Mouse (Mus musculus): ENCODE results near the gene Flnc. TPM values are rescaled to one million over a fixed set of nuclear protein-coding genes. Genes with fewer than 3 reads are reported as not detected.

Flnc gene
- polyA plus RNA-seq, 1 experiment from 2014 or later, result 6.8 TPM

- WGBS, result 9% methylated on average over 26 of the region's 26 CpGs
- ATAC-seq (ENCODE audit: low FRiP score) (peak; percentile 51; the same call in 1 of the 2 replicates), DNase-seq (ENCODE audit: low spot score) (peak; percentile 81)
- Histone ChIP-seq H3K9me3 (ENCODE audit: control insufficient read depth, low read length) (no peaks in the 10 kb centered on the region), H3K4me2 (replicated peaks) (peak overlapping the region; percentile 52), H3K9ac (peak overlapping the region; percentile 20; the same call in 1 of the 2 replicates), H3K27ac (no peak overlapping the region), H3K4me3 (replicated peaks; ENCODE audit: low read length) (0 out of 2 replicates have a peak overlapping the region, but pooled peaks have one; percentile 15), H3K4me1 (replicated peaks; ENCODE audit: control insufficient read depth, insufficient read depth, low read length) (0 out of 2 replicates have a peak, but pooled peaks cover 7% of the 10 kb centered on the region), H3K36me3 (replicated peaks; ENCODE audit: control insufficient read depth, insufficient read depth) (no peaks in the 10 kb centered on the region), H3K27me3 (ENCODE audit: control insufficient read depth, insufficient read depth, low read length) (peaks cover 5% of the 10 kb centered on the region; the same call in 1 of the 2 replicates)
Measured at GRCm38 (mm10) chr6:29484716-29485559, 51.9 kb downstream of the Flnc start.

GRCm38 (mm10) chr6:29485951-29486350, 52.9 kb downstream of the Flnc start:
- H3K4me2 ChIP-seq (replicated peaks), result no peak overlapping the region
- H3K9me3 ChIP-seq (ENCODE audit: control insufficient read depth, low read length), result no peaks in the 10 kb centered on the region
- no peak overlapping the region for H3K9ac ChIP-seq
- no peak for ATAC-seq (ENCODE audit: low FRiP score)
- WGBS, result 48% methylated on average over 2 of the region's 2 CpGs
- H3K4me1 ChIP-seq (replicated peaks; ENCODE audit: control insufficient read depth, insufficient read depth, low read length), result 0 out of 2 replicates have a peak, but pooled peaks cover 7% of the 10 kb centered on the region
- no peak overlapping the region for H3K27ac ChIP-seq
- no peaks in the 10 kb centered on the region for H3K36me3 ChIP-seq (replicated peaks; ENCODE audit: control insufficient read depth, insufficient read depth)
- peaks cover 5% of the 10 kb centered on the region; the same call in 1 of the 2 replicates for H3K27me3 ChIP-seq (ENCODE audit: control insufficient read depth, insufficient read depth, low read length)
- no peak for DNase-seq (ENCODE audit: low spot score)
- no peak overlapping the region for H3K4me3 ChIP-seq (replicated peaks; ENCODE audit: low read length)

- no peak overlapping the region for H3K9ac ChIP-seq
- WGBS, result 85% methylated on average over 4 of the region's 4 CpGs
- no peak overlapping the region for H3K4me3 ChIP-seq (replicated peaks; ENCODE audit: low read length)
- H3K4me2 ChIP-seq (replicated peaks), result no peak overlapping the region
- no peaks in the 10 kb centered on the region for H3K9me3 ChIP-seq (ENCODE audit: control insufficient read depth, low read length)
- DNase-seq (ENCODE audit: low spot score) (no peak), ATAC-seq (ENCODE audit: low FRiP score) (no peak)
- H3K27me3 ChIP-seq (ENCODE audit: control insufficient read depth, insufficient read depth, low read length), result peaks cover 36% of the 10 kb centered on the region
- no peaks in the 10 kb centered on the region for H3K4me1 ChIP-seq (replicated peaks; ENCODE audit: control insufficient read depth, insufficient read depth, low read length)
- H3K27ac ChIP-seq, result no peak overlapping the region
- H3K36me3 ChIP-seq (replicated peaks; ENCODE audit: control insufficient read depth, insufficient read depth), result no peaks in the 10 kb centered on the region
Measured at GRCm38 (mm10) chr6:29494101-29494500, 61.0 kb downstream of the Flnc start.

- WGBS, result 16% methylated on average over 25 of the region's 25 CpGs
Measured at GRCm38 (mm10) chr6:29496270-29496669, 63.2 kb downstream of the Flnc start.

GRCm38 (mm10) chr6:29497791-29498190, 64.7 kb downstream of the Flnc start:
- H3K9me3 ChIP-seq (ENCODE audit: control insufficient read depth, low read length), result no peaks in the 10 kb centered on the region
- ATAC-seq (ENCODE audit: low FRiP score), result 0 out of 2 replicates have a peak, but pooled peaks have one; percentile 32
- WGBS, result 37% methylated on average over 2 of the region's 2 CpGs
- no peak overlapping the region for H3K27ac ChIP-seq
- no peaks in the 10 kb centered on the region for H3K36me3 ChIP-seq (replicated peaks; ENCODE audit: control insufficient read depth, insufficient read depth)
- no peak overlapping the region for H3K4me2 ChIP-seq (replicated peaks)
- no peak overlapping the region for H3K4me3 ChIP-seq (replicated peaks; ENCODE audit: low read length)
- peaks cover 36% of the 10 kb centered on the region for H3K27me3 ChIP-seq (ENCODE audit: control insufficient read depth, insufficient read depth, low read length)
- H3K4me1 ChIP-seq (replicated peaks; ENCODE audit: control insufficient read depth, insufficient read depth, low read length), result no peaks in the 10 kb centered on the region
- no peak overlapping the region for H3K9ac ChIP-seq
- no peak for DNase-seq (ENCODE audit: low spot score)

More at GRCm38 (mm10) chr6:29496270-29496669, 63.2 kb downstream of the Flnc start:
- Histone ChIP-seq H3K27ac (no peak overlapping the region), H3K9ac (no peak overlapping the region), H3K4me1 (replicated peaks; ENCODE audit: control insufficient read depth, insufficient read depth, low read length) (no peaks in the 10 kb centered on the region), H3K36me3 (replicated peaks; ENCODE audit: control insufficient read depth, insufficient read depth) (no peaks in the 10 kb centered on the region), H3K27me3 (ENCODE audit: control insufficient read depth, insufficient read depth, low read length) (peaks cover 36% of the 10 kb centered on the region), H3K4me3 (replicated peaks; ENCODE audit: low read length) (no peak overlapping the region), H3K9me3 (ENCODE audit: control insufficient read depth, low read length) (no peaks in the 10 kb centered on the region), H3K4me2 (replicated peaks) (no peak overlapping the region)
- DNase-seq (ENCODE audit: low spot score) (no peak), ATAC-seq (ENCODE audit: low FRiP score) (peak; percentile 57; the same call in 1 of the 2 replicates)

GRCm38 (mm10) chr6:29500177-29500576, 67.1 kb downstream of the Flnc start:
- no peaks in the 10 kb centered on the region for H3K9me3 ChIP-seq (ENCODE audit: control insufficient read depth, low read length)
- H3K27me3 ChIP-seq (ENCODE audit: control insufficient read depth, insufficient read depth, low read length), result peaks cover 30% of the 10 kb centered on the region
- H3K4me2 ChIP-seq (replicated peaks), result no peak overlapping the region
- 92% methylated on average over 7 of the region's 7 CpGs for WGBS
- H3K36me3 ChIP-seq (replicated peaks; ENCODE audit: control insufficient read depth, insufficient read depth), result no peaks in the 10 kb centered on the region
- no peak overlapping the region for H3K9ac ChIP-seq
- no peaks in the 10 kb centered on the region for H3K4me1 ChIP-seq (replicated peaks; ENCODE audit: control insufficient read depth, insufficient read depth, low read length)
- H3K27ac ChIP-seq, result no peak overlapping the region
- no peak for ATAC-seq (ENCODE audit: low FRiP score)
- no peak for DNase-seq (ENCODE audit: low spot score)
- H3K4me3 ChIP-seq (replicated peaks; ENCODE audit: low read length), result no peak overlapping the region

GRCm38 (mm10) chr6:29500810-29501209, 67.8 kb downstream of the Flnc start:
- H3K4me2 ChIP-seq (replicated peaks), result no peak overlapping the region
- H3K4me3 ChIP-seq (replicated peaks; ENCODE audit: low read length), result no peak overlapping the region
- H3K4me1 ChIP-seq (replicated peaks; ENCODE audit: control insufficient read depth, insufficient read depth, low read length), result no peaks in the 10 kb centered on the region
- 92% methylated on average over 6 of the region's 6 CpGs for WGBS
- no peak overlapping the region for H3K27ac ChIP-seq
- H3K9ac ChIP-seq, result no peak overlapping the region
- H3K9me3 ChIP-seq (ENCODE audit: control insufficient read depth, low read length), result no peaks in the 10 kb centered on the region
- H3K36me3 ChIP-seq (replicated peaks; ENCODE audit: control insufficient read depth, insufficient read depth), result no peaks in the 10 kb centered on the region
- ATAC-seq (ENCODE audit: low FRiP score) (no peak), DNase-seq (ENCODE audit: low spot score) (no peak)
- H3K27me3 ChIP-seq (ENCODE audit: control insufficient read depth, insufficient read depth, low read length), result peaks cover 27% of the 10 kb centered on the region

- no peaks in the 10 kb centered on the region for H3K4me1 ChIP-seq (replicated peaks; ENCODE audit: control insufficient read depth, insufficient read depth, low read length)
- 100% methylated on average over 1 of the region's 1 CpGs for WGBS
Measured at GRCm38 (mm10) chr6:29501599-29501998, 68.5 kb downstream of the Flnc start.

GRCm38 (mm10) chr6:29505493-29505892, 72.4 kb downstream of the Flnc start:
- Histone ChIP-seq H3K9me3 (ENCODE audit: control insufficient read depth, low read length) (no peaks in the 10 kb centered on the region), H3K27me3 (ENCODE audit: control insufficient read depth, insufficient read depth, low read length) (peaks cover 34% of the 10 kb centered on the region), H3K27ac (no peak overlapping the region), H3K9ac (no peak overlapping the region), H3K4me2 (replicated peaks) (no peak overlapping the region), H3K36me3 (replicated peaks; ENCODE audit: control insufficient read depth, insufficient read depth) (no peaks in the 10 kb centered on the region), H3K4me3 (replicated peaks; ENCODE audit: low read length) (no peak overlapping the region), H3K4me1 (replicated peaks; ENCODE audit: control insufficient read depth, insufficient read depth, low read length) (no peaks in the 10 kb centered on the region)
- ATAC-seq (ENCODE audit: low FRiP score), result no peak
- no peak for DNase-seq (ENCODE audit: low spot score)
- 91% methylated on average over 5 of the region's 5 CpGs for WGBS

More at GRCm38 (mm10) chr6:29501599-29501998, 68.5 kb downstream of the Flnc start:
- Histone ChIP-seq H3K9me3 (ENCODE audit: control insufficient read depth, low read length) (no peaks in the 10 kb centered on the region), H3K27me3 (ENCODE audit: control insufficient read depth, insufficient read depth, low read length) (peaks cover 27% of the 10 kb centered on the region), H3K36me3 (replicated peaks; ENCODE audit: control insufficient read depth, insufficient read depth) (no peaks in the 10 kb centered on the region), H3K27ac (no peak overlapping the region), H3K4me3 (replicated peaks; ENCODE audit: low read length) (no peak overlapping the region), H3K9ac (no peak overlapping the region), H3K4me2 (replicated peaks) (no peak overlapping the region)
- no peak for ATAC-seq (ENCODE audit: low FRiP score)
- DNase-seq (ENCODE audit: low spot score), result no peak

Measured in hindbrain, embryonic 14.5 days (tissue).